Mouse (Mus musculus) bone marrow, adult 2 months (tissue): ENCODE data around the gene Ccdc155. TPM values are rescaled to one million over a fixed set of nuclear protein-coding genes. Genes with fewer than 3 reads are reported as not detected.

Experiments used
- H3K27ac ChIP-seq: fragments of 200-500 bp; 2 replicates; pipeline ENCODE4 v1.5.1; 2012; ENCODE audit warnings: low read depth, mild to moderate bottlenecking, control low read depth, inconsistent platforms, low read length; ENCODE audit not compliant: control insufficient read depth, poor library complexity, insufficient read depth
- H3K4me1 ChIP-seq: fragments of 200-500 bp; 2 replicates; pipeline ENCODE4 v1.6.1; 2011; ENCODE audit warnings: low read length; ENCODE audit not compliant: control insufficient read depth, insufficient read depth
- H3K4me3 ChIP-seq: fragments of 200-500 bp; replicated peaks from 2 replicates; pipeline ENCODE3; 2011; ENCODE audit warnings: mild to moderate bottlenecking, low read depth, low read length, control low read depth; ENCODE audit not compliant: control insufficient read depth
- CTCF ChIP-seq: fragments of 200-500 bp; IDR thresholded peaks from 2 replicates; pipeline ENCODE4 v1.5.1; 2011; ENCODE audit warnings: low read length, control low read depth; ENCODE audit not compliant: control insufficient read depth, insufficient read depth
- POLR2A ChIP-seq: fragments of 200-500 bp; IDR thresholded peaks from 2 replicates; pipeline ENCODE4 v1.6.1; 2011; ENCODE audit warnings: low read depth, mild to moderate bottlenecking, control low read depth, low read length, borderline replicate concordance; ENCODE audit not compliant: control insufficient read depth
- WGBS: fragments of 180-500 bp; shearing (Covaris S2); methylation state at CpG from one replicate; pipeline ENCODE4 v1.1.7; 2018; 5-methylcytosine and 5-hydroxymethylcytosine counted together
- polyA plus RNA-seq: library from polyadenylated mRNA; stranded (reverse); fragments of >200 nt; gene quantifications from 2 replicates; pipeline ENCODE4 v1.2.4, GENCODE M21; 2011; ENCODE audit warnings: low replicate concordance; ENCODE audit not compliant: missing spikeins, insufficient read depth, insufficient read length

The Ccdc155 gene
- polyA plus RNA-seq, 1 experiment = not detected

DNA sequence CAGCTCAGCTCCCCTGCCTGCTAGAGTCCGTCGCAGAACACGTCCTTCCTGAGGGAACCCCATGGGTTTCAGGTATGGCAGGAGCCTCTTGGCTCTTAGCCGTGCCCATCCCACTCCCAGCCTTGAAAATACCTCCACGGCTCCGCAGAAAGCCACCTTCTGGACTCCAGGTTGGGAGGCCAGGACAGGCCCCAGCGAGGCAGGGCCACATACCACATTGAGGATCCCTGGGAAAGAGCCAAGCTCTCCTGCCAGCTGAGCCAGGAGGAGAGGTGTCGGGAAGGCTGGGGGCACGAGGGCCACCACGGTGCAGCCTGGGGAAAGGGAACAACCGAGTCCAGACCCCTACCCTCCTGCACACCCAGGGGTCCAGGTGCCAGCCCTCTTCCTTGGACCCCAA is 57.4 kb downstream of the Ccdc155 start:
- WGBS = 90% methylated on average over 11 of the region's 11 CpGs

DNA sequence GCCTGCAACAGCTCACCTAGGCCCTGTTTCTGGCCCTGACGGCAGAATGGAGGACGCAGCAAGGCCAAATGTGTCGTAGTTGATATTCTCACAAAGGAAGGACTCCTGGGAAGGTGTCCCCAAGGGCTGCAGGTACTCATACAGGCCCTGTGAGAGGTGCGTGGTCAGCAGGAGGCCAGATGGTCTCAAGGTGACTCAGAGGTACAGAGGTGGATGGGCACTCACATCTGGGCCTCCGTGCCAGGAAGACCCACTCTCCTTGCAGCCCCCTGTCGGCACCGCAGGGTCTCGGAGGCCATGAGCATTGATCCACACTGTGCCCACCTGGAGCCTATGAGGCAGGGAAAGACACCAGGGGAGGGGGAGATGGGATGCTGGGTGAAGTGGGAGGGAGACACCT is 59.2 kb downstream of the Ccdc155 start:
- 88% methylated on average over 8 of the region's 8 CpGs for WGBS
- H3K4me3 ChIP-seq = no peak overlapping the region
- TF ChIP-seq POLR2A (no peak), CTCF (no peak)
- no peak overlapping the region; the same call in 1 of the 2 replicates for H3K27ac ChIP-seq
- no peaks in the 10 kb centered on the region for H3K4me1 ChIP-seq

More for the DNA sequence above, 57.4 kb downstream of the Ccdc155 start:
- Histone ChIP-seq H3K4me1 (no peaks in the 10 kb centered on the region; the same call in 1 of the 2 replicates), H3K27ac (no peak overlapping the region), H3K4me3 (no peak overlapping the region)
- no peak for TF ChIP-seq CTCF
- TF ChIP-seq POLR2A = no peak

DNA sequence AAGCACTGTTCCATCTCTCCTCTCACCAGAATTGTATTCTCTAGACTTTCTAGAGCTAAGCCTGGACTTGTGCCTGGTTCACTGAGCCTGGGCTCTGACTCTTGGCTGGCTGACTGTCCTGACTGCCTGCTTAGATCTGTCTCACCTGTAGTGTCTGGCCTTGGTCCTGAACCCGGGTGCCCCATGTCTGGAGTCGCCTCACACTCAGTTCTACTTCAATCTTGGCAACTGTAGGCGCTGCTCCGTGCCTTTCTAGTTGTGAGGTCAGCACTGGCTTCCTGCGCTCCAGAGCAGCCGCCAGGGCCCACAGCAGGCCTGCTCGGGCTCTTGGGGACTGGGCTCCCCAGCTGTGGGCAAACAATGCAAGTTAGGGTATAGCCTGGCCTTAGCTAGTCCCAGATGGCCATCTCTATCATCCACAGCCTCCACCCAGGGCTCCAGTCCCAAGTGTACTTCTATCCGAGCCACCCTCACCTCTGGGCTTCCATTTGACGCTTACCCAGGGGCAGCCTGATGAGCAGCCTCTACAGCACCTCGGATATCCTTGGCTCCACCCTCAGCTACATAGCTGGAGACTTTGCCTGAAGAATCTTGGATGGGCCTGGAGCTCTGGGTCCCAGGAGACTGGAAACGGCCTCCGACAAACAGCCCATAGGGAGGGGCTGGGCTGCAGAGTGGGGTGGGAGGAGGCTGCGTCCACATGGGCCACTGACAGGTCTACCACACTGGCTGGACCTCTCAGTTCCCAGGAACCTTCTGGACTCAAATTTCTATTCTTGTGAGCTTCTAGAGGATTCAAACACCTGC is 60.1 kb downstream of the Ccdc155 start:
- 92% methylated on average over 13 of the region's 13 CpGs for WGBS
- no peak overlapping the region for H3K27ac ChIP-seq
- no peak for TF ChIP-seq CTCF
- TF ChIP-seq POLR2A = no peak
- no peaks in the 10 kb centered on the region for H3K4me1 ChIP-seq
- no peak overlapping the region for H3K4me3 ChIP-seq

DNA sequence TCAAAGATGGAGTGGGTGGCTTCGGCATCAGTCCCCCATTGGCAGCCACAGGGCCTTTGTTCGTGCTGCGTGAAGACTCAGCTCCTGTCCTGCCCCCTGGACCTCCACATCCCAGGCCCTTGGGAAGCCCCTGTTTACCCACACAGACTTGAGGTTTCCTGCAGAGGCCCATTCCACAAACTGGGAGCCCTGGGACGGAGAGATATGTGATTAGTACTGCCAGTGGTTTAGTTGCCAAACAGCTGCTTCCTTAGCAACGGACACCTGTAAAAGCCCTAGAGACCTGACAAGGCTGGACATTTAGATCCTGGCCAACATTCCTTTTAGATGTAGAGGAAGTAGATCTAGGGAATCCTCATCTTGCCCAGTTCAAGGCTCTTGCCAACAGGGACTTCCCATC is 62.8 kb downstream of the Ccdc155 start:
- Histone ChIP-seq H3K27ac (no peak overlapping the region), H3K4me1 (peaks cover 2% of the 10 kb centered on the region; the same call in 1 of the 2 replicates), H3K4me3 (no peak overlapping the region)
- no peak for TF ChIP-seq CTCF
- TF ChIP-seq POLR2A = no peak
- 78% methylated on average over 5 of the region's 5 CpGs for WGBS

DNA sequence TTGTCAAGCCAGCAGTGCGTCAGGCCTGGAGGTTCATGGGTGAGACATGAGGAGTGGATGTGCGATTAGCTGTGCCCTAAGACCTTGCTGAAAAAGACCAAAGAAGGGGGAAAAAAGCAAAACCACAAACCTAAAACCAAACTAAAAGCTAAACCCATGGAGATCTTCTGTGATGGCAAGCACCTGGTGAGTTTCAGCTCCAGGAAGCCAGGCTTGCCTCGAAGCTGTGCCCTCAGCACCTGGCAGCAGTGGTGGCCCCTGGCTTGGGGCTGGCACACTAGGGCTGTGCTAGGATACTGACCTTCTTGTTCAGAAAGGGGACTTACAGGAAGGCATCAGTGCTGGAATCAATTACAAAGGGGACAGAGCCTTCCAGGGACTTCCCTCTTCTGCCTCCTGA is 63.4 kb downstream of the Ccdc155 start:
- TF ChIP-seq CTCF (no peak), POLR2A (no peak)
- Histone ChIP-seq H3K4me3 (no peak overlapping the region), H3K27ac (no peak overlapping the region), H3K4me1 (peaks cover 2% of the 10 kb centered on the region; the same call in 1 of the 2 replicates)
- WGBS = 71% methylated on average over 3 of the region's 3 CpGs

DNA sequence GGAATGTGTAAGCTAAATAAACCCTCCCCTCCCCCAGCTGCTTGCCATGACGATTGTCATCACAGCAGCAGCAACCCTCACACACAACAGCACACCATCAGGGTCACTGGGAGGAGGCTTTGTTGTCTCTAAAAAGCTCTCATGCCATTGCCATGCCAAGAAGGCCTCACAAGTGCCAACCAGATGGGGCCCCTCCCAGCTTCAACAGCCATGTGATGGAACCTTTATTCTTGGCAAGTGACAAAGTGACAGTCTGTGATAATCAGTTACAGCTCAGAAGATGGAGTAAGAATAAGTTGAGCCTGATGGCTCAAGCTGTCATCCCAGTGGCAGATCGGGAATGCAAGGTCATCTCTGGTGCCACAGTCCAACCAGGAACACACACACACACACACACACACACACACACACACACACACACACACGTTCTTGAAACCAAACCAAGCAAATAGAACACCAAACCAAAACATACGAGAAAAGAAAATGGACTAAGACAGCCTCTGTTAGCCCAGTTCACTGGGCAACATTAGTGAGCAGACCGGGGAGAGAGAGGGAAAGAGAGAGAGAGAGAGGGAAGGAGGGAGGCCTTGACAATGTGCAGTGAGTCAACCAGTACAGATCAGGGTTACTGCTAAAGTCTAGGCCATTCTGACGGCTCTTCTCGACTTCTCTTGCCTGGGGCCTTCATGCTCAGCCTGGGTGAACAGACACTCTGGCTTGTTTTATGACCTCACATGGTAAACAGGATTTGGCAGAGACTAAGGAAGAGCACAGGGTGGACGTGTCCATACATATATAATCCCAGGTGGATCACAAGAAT is 64.6 kb downstream of the Ccdc155 start:
- WGBS = 70% methylated on average over 8 of the region's 8 CpGs
- H3K4me3 ChIP-seq = no peak overlapping the region
- H3K27ac ChIP-seq = no peak overlapping the region
- no peak for TF ChIP-seq POLR2A
- H3K4me1 ChIP-seq = peaks cover 5% of the 10 kb centered on the region; the same call in 1 of the 2 replicates

DNA sequence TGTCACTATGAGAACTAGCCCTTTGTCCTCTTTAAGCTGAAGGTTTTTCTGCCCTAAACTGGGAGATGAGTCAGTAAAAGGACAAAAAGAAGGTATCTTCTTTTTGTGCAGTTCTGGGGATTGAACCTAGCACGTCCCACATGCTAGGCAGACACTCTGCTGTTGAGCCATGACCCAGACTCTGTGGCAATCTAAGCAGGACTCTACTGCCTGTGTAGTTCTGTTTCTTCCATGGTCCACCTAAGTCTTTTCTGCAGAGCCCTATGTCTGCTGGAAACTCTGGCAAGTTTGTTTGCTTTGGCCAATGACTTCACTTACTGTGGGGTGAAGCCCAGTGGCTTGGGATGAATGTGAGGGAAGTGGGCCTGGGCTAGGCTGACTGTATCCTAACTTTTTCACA is 66.3 kb downstream of the Ccdc155 start:
- 64% methylated on average over 1 of the region's 1 CpGs for WGBS
- no peak overlapping the region for H3K27ac ChIP-seq
- TF ChIP-seq CTCF (no peak), POLR2A (no peak)
- H3K4me1 ChIP-seq = peaks cover 5% of the 10 kb centered on the region; the same call in 1 of the 2 replicates
- no peak overlapping the region for H3K4me3 ChIP-seq

DNA sequence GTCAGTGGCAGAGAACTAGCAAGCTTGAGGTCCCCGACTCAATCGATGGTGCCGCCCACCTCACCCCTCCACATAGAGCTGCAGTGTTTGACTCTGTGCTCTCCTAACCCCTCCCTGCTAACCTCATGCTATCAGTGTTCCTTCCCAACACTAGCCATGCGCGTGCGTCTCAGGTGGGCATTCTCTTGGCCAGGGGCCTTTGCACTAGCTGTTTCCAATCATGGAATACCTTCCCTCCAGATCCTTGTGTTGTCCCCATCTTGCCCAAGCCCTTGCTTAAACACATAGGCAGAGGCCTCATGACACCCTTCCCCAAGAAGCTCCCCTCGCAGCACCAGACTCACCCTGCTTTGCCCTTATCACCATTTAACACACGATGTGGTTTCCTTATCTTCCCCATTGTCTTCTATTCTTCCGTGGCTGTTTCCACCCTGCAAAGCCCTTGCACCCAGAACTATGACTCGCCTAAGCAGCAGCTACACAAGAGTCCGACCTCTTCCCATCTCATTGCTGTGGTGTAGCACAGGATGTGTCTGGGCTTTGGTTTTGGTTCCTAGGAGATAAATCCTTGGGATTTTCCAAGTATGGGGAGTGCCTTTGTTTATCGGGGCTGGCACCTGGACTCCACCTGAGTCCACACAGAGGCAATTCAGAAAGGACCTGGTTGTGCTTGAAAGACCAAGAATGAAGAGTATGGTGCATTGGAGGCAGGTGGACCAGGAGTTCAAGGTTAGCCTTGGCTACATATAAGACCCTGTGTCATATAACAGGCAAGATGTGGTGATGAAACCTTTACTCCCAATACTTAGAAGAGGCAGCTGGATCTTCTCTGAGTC is 67.3 kb downstream of the Ccdc155 start:
- Histone ChIP-seq H3K4me3 (no peak overlapping the region), H3K4me1 (peaks cover 5% of the 10 kb centered on the region; the same call in 1 of the 2 replicates), H3K27ac (no peak overlapping the region)
- 12% methylated on average over 12 of the region's 12 CpGs for WGBS
- no peak for TF ChIP-seq CTCF
- TF ChIP-seq POLR2A = no peak
